Mouse (Mus musculus) gastrocnemius, adult 2 months (tissue): ENCODE measurements around the gene Top2a. TPM values are rescaled to one million over a fixed set of nuclear protein-coding genes. Genes with fewer than 3 reads are reported as not detected.

ENCODE experiments used
- DNase-seq: peaks from one replicate; pipeline ENCODE4 v3.0.0; 2022
- H3K27ac ChIP-seq: fragments of 200-600 bp; 2 replicates; pipeline ENCODE4 v1.8.1; 2022; ENCODE audit warnings: mild to moderate bottlenecking
- H3K4me3 ChIP-seq: fragments of 200-600 bp; 2 replicates; pipeline ENCODE4 v1.8.1; 2022; ENCODE audit warnings: mild to moderate bottlenecking, moderate library complexity
- CTCF ChIP-seq: fragments of 200-600 bp; IDR thresholded peaks from 2 replicates; pipeline ENCODE4 v1.8.1; 2022; ENCODE audit warnings: antibody characterized with exemption, mild to moderate bottlenecking, moderate library complexity
- intact Hi-C: fragments of 180-260 bp; cut with DNase I; formaldehyde crosslinking; loops from one replicate; pipeline ENCODE4 v1.15.1; 2025
- total RNA-seq, 2 experiments: library from RNA; stranded (reverse); gene quantifications; 2 replicates each; pipeline ENCODE4 v1.2.3; 2021

The Top2a gene
- total RNA-seq, 2 experiments from 2014 or later, result 0.11 to 0.18 TPM

- Histone ChIP-seq H3K27ac (no peak overlapping the region), H3K4me3 (no peak overlapping the region)
- DNase-seq, result peak; percentile 81
- peak; percentile 83 for TF ChIP-seq CTCF
- intact Hi-C loops, result no loop called here
These were observed 48.9 kb downstream of the Top2a start for GRCm38 (mm10) chr11:98974871-98975719.

DNA sequence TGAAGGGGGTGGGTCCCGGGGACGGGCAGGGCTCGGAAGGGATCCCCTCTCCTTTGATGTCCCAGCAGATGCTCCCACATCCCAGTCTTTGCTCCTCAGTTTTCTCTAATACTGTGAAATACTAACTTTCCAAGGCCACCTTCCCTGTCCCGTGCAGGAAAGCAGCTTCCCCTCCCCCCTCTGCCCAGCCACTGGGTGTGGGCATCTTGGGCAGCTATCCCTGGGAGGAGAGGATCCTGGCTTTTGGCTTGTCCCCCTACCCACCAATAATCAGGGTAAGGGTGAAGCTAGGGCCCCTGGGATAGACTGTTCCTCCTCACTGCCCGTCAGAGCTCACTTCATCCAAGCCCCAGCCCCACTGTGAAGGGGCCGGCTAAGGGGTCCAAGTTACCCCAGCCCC is 49.8 kb downstream of the Top2a start:
- TF ChIP-seq CTCF, result no peak
- Histone ChIP-seq H3K4me3 (no peak overlapping the region), H3K27ac (no peak overlapping the region)
- intact Hi-C loops, result no loop called here
- no peak for DNase-seq

GRCm38 (mm10) chr11:98973584-98973983 is 50.4 kb downstream of the Top2a start:
- no peak overlapping the region for H3K27ac ChIP-seq
- DNase-seq, result peak; percentile 68
- intact Hi-C loops, result loop anchor here (1.0 kb wide), 1 partner anchor 51 kb away; no protein-coding TSS in a partner anchor
- TF ChIP-seq CTCF, result peak; percentile 29; the same call in 1 of the 2 replicates
- H3K4me3 ChIP-seq, result no peak overlapping the region

GRCm38 (mm10) chr11:98972801-98973360 is 51.1 kb downstream of the Top2a start:
- no peak for TF ChIP-seq CTCF
- DNase-seq, result no peak
- Histone ChIP-seq H3K27ac (no peak overlapping the region), H3K4me3 (no peak overlapping the region)
- intact Hi-C loops, result loop anchor here (1.0 kb wide), 1 partner anchor 51 kb away; no protein-coding TSS in a partner anchor

- Histone ChIP-seq H3K4me3 (no peak overlapping the region), H3K27ac (no peak overlapping the region)
- intact Hi-C loops, result no loop called here
- peak; percentile 94 for TF ChIP-seq CTCF
- DNase-seq, result peak; percentile 89
These were observed 51.8 kb downstream of the Top2a start for GRCm38 (mm10) chr11:98972215-98972614.

GRCm38 (mm10) chr11:98971316-98972031 is 52.5 kb downstream of the Top2a start:
- 0 out of 2 replicates have a peak overlapping the region, but pooled peaks have one; percentile 21 for H3K27ac ChIP-seq

DNA sequence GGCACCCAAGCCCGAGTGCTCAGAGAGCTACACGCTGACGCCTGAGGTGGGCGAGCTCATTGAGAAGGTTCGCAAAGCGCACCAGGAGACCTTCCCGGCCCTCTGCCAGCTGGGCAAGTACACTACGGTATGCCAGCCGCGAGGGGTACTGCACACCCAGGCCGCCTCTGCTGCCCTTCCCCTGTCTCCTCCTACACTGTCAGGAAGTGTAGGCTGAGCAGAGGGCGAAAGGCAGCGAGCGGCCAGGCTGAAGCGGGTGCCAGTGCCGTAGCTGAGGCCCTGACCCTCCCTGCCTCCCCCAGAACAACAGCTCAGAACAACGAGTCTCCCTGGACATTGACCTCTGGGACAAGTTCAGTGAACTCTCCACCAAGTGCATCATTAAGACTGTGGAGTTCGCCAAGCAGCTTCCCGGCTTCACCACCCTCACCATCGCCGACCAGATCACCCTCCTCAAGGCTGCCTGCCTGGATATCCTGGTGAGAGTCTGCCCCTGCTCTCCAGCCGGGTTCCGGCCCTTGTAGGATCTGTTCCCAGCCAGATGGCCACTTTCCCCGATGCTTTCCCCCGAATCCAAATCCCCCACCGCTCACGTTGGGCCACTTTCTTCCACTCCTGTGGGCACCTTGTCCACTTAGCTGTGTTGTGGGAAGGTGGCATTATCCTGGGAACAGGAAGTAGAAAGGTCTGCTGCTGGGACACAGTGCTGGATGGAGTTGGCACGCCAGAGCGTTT is 53.6 kb downstream of the Top2a start:
- DNase-seq, result peak; percentile 25
- H3K27ac ChIP-seq, result 0 out of 2 replicates have a peak overlapping the region, but pooled peaks have one; percentile 16
- intact Hi-C loops, result no loop called here

More at GRCm38 (mm10) chr11:98971316-98972031, 52.5 kb downstream of the Top2a start:
- DNase-seq, result peak; percentile 74
- no peak for TF ChIP-seq CTCF
- no peak overlapping the region for H3K4me3 ChIP-seq
- intact Hi-C loops, result no loop called here

DNA sequence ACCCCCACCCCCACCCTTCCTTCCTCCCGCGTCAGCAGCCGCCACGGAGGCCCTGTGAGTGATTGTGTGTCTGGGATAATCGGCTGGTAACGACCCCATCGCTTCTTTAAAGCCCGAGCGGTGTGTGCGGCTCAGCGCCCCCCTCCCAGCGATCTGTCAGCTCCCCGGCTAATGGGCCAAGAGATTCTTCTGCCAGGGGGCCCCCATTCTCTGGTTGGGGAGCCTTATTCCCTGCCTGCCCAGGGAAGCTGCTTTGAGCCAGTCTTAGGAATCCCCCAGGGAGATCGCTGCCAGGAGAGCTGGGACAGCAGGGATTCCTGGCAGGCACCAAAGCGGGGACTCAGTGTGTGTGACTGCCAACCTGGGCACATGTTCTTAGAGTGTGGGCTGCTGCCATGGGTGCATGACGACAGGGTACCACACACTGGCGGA is 54.5 kb downstream of the Top2a start:
- intact Hi-C loops, result loop anchor here (5.0 kb wide), 1 partner anchor 107 kb away; the partner anchor contains the start of gene Wipf2
- 0 out of 2 replicates have a peak overlapping the region, but pooled peaks have one; percentile 12 for H3K27ac ChIP-seq
- no peak for TF ChIP-seq CTCF
- DNase-seq, result peak; percentile 64
- no peak overlapping the region for H3K4me3 ChIP-seq

More for the DNA sequence above, 53.6 kb downstream of the Top2a start:
- TF ChIP-seq CTCF, result no peak
- no peak overlapping the region for H3K4me3 ChIP-seq

GRCm38 (mm10) chr11:98968716-98969495 is 55.1 kb downstream of the Top2a start:
- intact Hi-C loops, result loop anchor here (5.0 kb wide), 1 partner anchor 107 kb away; the partner anchor contains the start of gene Wipf2
- TF ChIP-seq CTCF, result no peak
- H3K27ac ChIP-seq, result peak overlapping the region; percentile 35
- no peak overlapping the region for H3K4me3 ChIP-seq
- no peak for DNase-seq

- no peak for TF ChIP-seq CTCF
- no peak for DNase-seq
- intact Hi-C loops, result loop anchor here (5.0 kb wide), 1 partner anchor 106 kb away; the partner anchor contains the start of gene Wipf2
- no peak overlapping the region for H3K4me3 ChIP-seq
- no peak overlapping the region for H3K27ac ChIP-seq
These were observed 55.9 kb downstream of the Top2a start for GRCm38 (mm10) chr11:98968079-98968478.
